Mouse (Mus musculus) liver, postnatal 0 days (tissue): ENCODE data around the gene Paxx.

Source experiments
- CTCF ChIP-seq: sonication (generic); IDR thresholded peaks from 2 replicates; pipeline ENCODE4 v1.5.1; 2016; ENCODE audit warnings: antibody characterized with exemption, low read depth
- EP300 ChIP-seq: IDR thresholded peaks from 2 replicates; pipeline ENCODE4 v1.6.1; 2016; ENCODE audit warnings: antibody characterized with exemption, low read depth, mild to moderate bottlenecking

- no peak for TF ChIP-seq CTCF
- TF ChIP-seq EP300, result no peak
Measured at GRCm38 (mm10) chr2:25423626-25424025, 37.3 kb downstream of the Paxx start.
